Mouse (Mus musculus): ENCODE results near the gene Tmem245. TPM values are rescaled to one million over a fixed set of nuclear protein-coding genes. Genes with fewer than 3 reads are reported as not detected.

Gene Tmem245
- polyA plus RNA-seq, 1 experiment from 2014 or later, result 11.2 TPM

- ATAC-seq (ENCODE audit: low FRiP score, low read depth), result no peak
- H3K9ac ChIP-seq, result no peak overlapping the region
- peaks cover 32% of the 10 kb centered on the region for H3K36me3 ChIP-seq
- no peaks in the 10 kb centered on the region for H3K4me1 ChIP-seq
- WGBS, result 92% methylated on average over 15 of the region's 15 CpGs
- H3K4me2 ChIP-seq (replicated peaks), result no peak overlapping the region
- no peaks in the 10 kb centered on the region for H3K9me3 ChIP-seq
- no peak overlapping the region for H3K4me3 ChIP-seq
- H3K27ac ChIP-seq, result no peak overlapping the region
- H3K27me3 ChIP-seq (replicated peaks), result no peaks in the 10 kb centered on the region
Observed at GRCm38 (mm10) chr4:56915732-56916325, 31.4 kb downstream of the Tmem245 start.

- no peaks in the 10 kb centered on the region for H3K9me3 ChIP-seq
- H3K27ac ChIP-seq, result no peak overlapping the region
- H3K4me2 ChIP-seq (replicated peaks), result no peak overlapping the region
- ATAC-seq (ENCODE audit: low FRiP score, low read depth), result no peak
- H3K27me3 ChIP-seq (replicated peaks), result no peaks in the 10 kb centered on the region
- peaks cover 35% of the 10 kb centered on the region for H3K36me3 ChIP-seq
- H3K4me1 ChIP-seq, result no peaks in the 10 kb centered on the region
- 76% methylated on average over 1 of the region's 1 CpGs for WGBS
- no peak overlapping the region for H3K4me3 ChIP-seq
- no peak overlapping the region for H3K9ac ChIP-seq
Observed at GRCm38 (mm10) chr4:56914761-56915160, 32.5 kb downstream of the Tmem245 start.

- Histone ChIP-seq H3K4me2 (replicated peaks) (no peak overlapping the region), H3K4me3 (no peak overlapping the region), H3K27ac (no peak overlapping the region), H3K27me3 (replicated peaks) (no peaks in the 10 kb centered on the region), H3K4me1 (no peaks in the 10 kb centered on the region), H3K36me3 (peaks cover 39% of the 10 kb centered on the region), H3K9me3 (no peaks in the 10 kb centered on the region), H3K9ac (no peak overlapping the region)
- WGBS, result 92% methylated on average over 6 of the region's 6 CpGs
- ATAC-seq (ENCODE audit: low FRiP score, low read depth), result no peak
Observed at GRCm38 (mm10) chr4:56914338-56914737, 32.9 kb downstream of the Tmem245 start.

GRCm38 (mm10) chr4:56912382-56913001 is 34.7 kb downstream of the Tmem245 start:
- Histone ChIP-seq H3K4me2 (replicated peaks) (no peak overlapping the region), H3K9me3 (no peaks in the 10 kb centered on the region), H3K36me3 (peaks cover 48% of the 10 kb centered on the region), H3K4me3 (no peak overlapping the region), H3K9ac (no peak overlapping the region), H3K27ac (no peak overlapping the region), H3K27me3 (replicated peaks) (no peaks in the 10 kb centered on the region), H3K4me1 (no peaks in the 10 kb centered on the region)
- ATAC-seq (ENCODE audit: low FRiP score, low read depth), result no peak
- WGBS, result 91% methylated on average over 7 of the region's 7 CpGs

- peaks cover 43% of the 10 kb centered on the region for H3K36me3 ChIP-seq
- H3K27me3 ChIP-seq (replicated peaks), result no peaks in the 10 kb centered on the region
- ATAC-seq (ENCODE audit: low FRiP score, low read depth), result no peak
- H3K9me3 ChIP-seq, result no peaks in the 10 kb centered on the region
- no peak overlapping the region for H3K9ac ChIP-seq
- H3K4me3 ChIP-seq, result no peak overlapping the region
- no peak overlapping the region for H3K4me2 ChIP-seq (replicated peaks)
- H3K27ac ChIP-seq, result no peak overlapping the region
- no peaks in the 10 kb centered on the region for H3K4me1 ChIP-seq
- 77% methylated on average over 3 of the region's 3 CpGs for WGBS
Observed at GRCm38 (mm10) chr4:56909568-56909967, 37.7 kb downstream of the Tmem245 start.

- Histone ChIP-seq H3K36me3 (peaks cover 49% of the 10 kb centered on the region), H3K9me3 (no peaks in the 10 kb centered on the region), H3K4me3 (no peak overlapping the region), H3K27me3 (replicated peaks) (no peaks in the 10 kb centered on the region), H3K27ac (no peak overlapping the region), H3K4me2 (replicated peaks) (no peak overlapping the region), H3K4me1 (no peaks in the 10 kb centered on the region), H3K9ac (no peak overlapping the region)
- ATAC-seq (ENCODE audit: low FRiP score, low read depth), result no peak
- 96% methylated on average over 5 of the region's 5 CpGs for WGBS
Observed at GRCm38 (mm10) chr4:56907671-56908070, 39.6 kb downstream of the Tmem245 start.

GRCm38 (mm10) chr4:56906926-56907325 is 40.3 kb downstream of the Tmem245 start:
- Histone ChIP-seq H3K36me3 (peaks cover 57% of the 10 kb centered on the region), H3K4me3 (no peak overlapping the region), H3K4me1 (no peaks in the 10 kb centered on the region), H3K4me2 (replicated peaks) (no peak overlapping the region), H3K9ac (no peak overlapping the region), H3K27ac (no peak overlapping the region), H3K9me3 (no peaks in the 10 kb centered on the region), H3K27me3 (replicated peaks) (no peaks in the 10 kb centered on the region)
- 94% methylated on average over 3 of the region's 3 CpGs for WGBS
- no peak for ATAC-seq (ENCODE audit: low FRiP score, low read depth)

GRCm38 (mm10) chr4:56905507-56905906 is 41.7 kb downstream of the Tmem245 start:
- H3K4me2 ChIP-seq (replicated peaks), result no peak overlapping the region
- H3K4me3 ChIP-seq, result no peak overlapping the region
- H3K9me3 ChIP-seq, result no peaks in the 10 kb centered on the region
- no peaks in the 10 kb centered on the region for H3K4me1 ChIP-seq
- H3K36me3 ChIP-seq, result peaks cover 57% of the 10 kb centered on the region
- H3K27me3 ChIP-seq (replicated peaks), result no peaks in the 10 kb centered on the region
- H3K27ac ChIP-seq, result no peak overlapping the region
- H3K9ac ChIP-seq, result no peak overlapping the region
- no peak for ATAC-seq (ENCODE audit: low FRiP score, low read depth)
- 88% methylated on average over 5 of the region's 5 CpGs for WGBS

GRCm38 (mm10) chr4:56901671-56902070 is 45.6 kb downstream of the Tmem245 start:
- Histone ChIP-seq H3K27me3 (replicated peaks) (no peaks in the 10 kb centered on the region), H3K27ac (no peak overlapping the region), H3K9ac (no peak overlapping the region), H3K9me3 (no peaks in the 10 kb centered on the region), H3K36me3 (peaks cover 55% of the 10 kb centered on the region), H3K4me1 (no peaks in the 10 kb centered on the region), H3K4me3 (no peak overlapping the region), H3K4me2 (replicated peaks) (no peak overlapping the region)
- no peak for ATAC-seq (ENCODE audit: low FRiP score, low read depth)
- 93% methylated on average over 2 of the region's 2 CpGs for WGBS

GRCm38 (mm10) chr4:56899216-56899615 is 48.0 kb downstream of the Tmem245 start:
- H3K4me1 ChIP-seq, result no peaks in the 10 kb centered on the region
- H3K9me3 ChIP-seq, result no peaks in the 10 kb centered on the region
- H3K27me3 ChIP-seq (replicated peaks), result no peaks in the 10 kb centered on the region
- H3K9ac ChIP-seq, result no peak overlapping the region
- WGBS, result 77% methylated on average over 8 of the region's 8 CpGs
- no peak for ATAC-seq (ENCODE audit: low FRiP score, low read depth)
- H3K27ac ChIP-seq, result no peak overlapping the region
- no peak overlapping the region for H3K4me3 ChIP-seq
- H3K36me3 ChIP-seq, result peaks cover 49% of the 10 kb centered on the region
- no peak overlapping the region for H3K4me2 ChIP-seq (replicated peaks)

GRCm38 (mm10) chr4:56897511-56897910 is 49.7 kb downstream of the Tmem245 start:
- Histone ChIP-seq H3K4me1 (no peaks in the 10 kb centered on the region), H3K4me3 (no peak overlapping the region), H3K9me3 (no peaks in the 10 kb centered on the region), H3K27ac (no peak overlapping the region), H3K9ac (no peak overlapping the region), H3K36me3 (peaks cover 32% of the 10 kb centered on the region), H3K4me2 (replicated peaks) (no peak overlapping the region), H3K27me3 (replicated peaks) (no peaks in the 10 kb centered on the region)
- WGBS, result 87% methylated on average over 3 of the region's 3 CpGs
- no peak for ATAC-seq (ENCODE audit: low FRiP score, low read depth)

- H3K9ac ChIP-seq, result no peak overlapping the region
- no peak overlapping the region for H3K4me2 ChIP-seq (replicated peaks)
- no peak overlapping the region for H3K27ac ChIP-seq
- no peaks in the 10 kb centered on the region for H3K9me3 ChIP-seq
- WGBS, result 96% methylated on average over 3 of the region's 3 CpGs
- no peaks in the 10 kb centered on the region for H3K4me1 ChIP-seq
- no peak overlapping the region for H3K4me3 ChIP-seq
- peaks cover 23% of the 10 kb centered on the region for H3K36me3 ChIP-seq
- no peak for ATAC-seq (ENCODE audit: low FRiP score, low read depth)
- no peaks in the 10 kb centered on the region for H3K27me3 ChIP-seq (replicated peaks)
Observed at GRCm38 (mm10) chr4:56894196-56894595, 53.0 kb downstream of the Tmem245 start.

GRCm38 (mm10) chr4:56892501-56893115 is 54.6 kb downstream of the Tmem245 start:
- Histone ChIP-seq H3K27ac (no peak overlapping the region), H3K9me3 (no peaks in the 10 kb centered on the region), H3K4me1 (no peaks in the 10 kb centered on the region), H3K36me3 (peaks cover 22% of the 10 kb centered on the region), H3K4me2 (replicated peaks) (no peak overlapping the region), H3K27me3 (replicated peaks) (no peaks in the 10 kb centered on the region), H3K4me3 (no peak overlapping the region), H3K9ac (no peak overlapping the region)
- no peak for ATAC-seq (ENCODE audit: low FRiP score, low read depth)
- 93% methylated on average over 6 of the region's 6 CpGs for WGBS

Data from neural tube, embryonic 12.5 days (tissue).